Mouse (Mus musculus) spleen, postnatal 14 days (tissue): ENCODE data around the gene Hist1h4k.

Source experiments
- DNase-seq, 2 experiments: peaks; one replicate each; pipeline ENCODE4 v3.0.0; 2021 to 2022; ENCODE audit warnings: low spot score in 2 of 2

The Hist1h4k gene

GRCm38 (mm10) chr13:21718381-21719080, 31.8 kb downstream of the Hist1h4k start:
- DNase-seq: no peak

- peak; percentile 75 to 77 for DNase-seq
Measured at GRCm38 (mm10) chr13:21717397-21718357, 32.6 kb downstream of the Hist1h4k start, which contains the start of gene Hist1h3h. TSS of gene Hist1h3h (plus strand) at chr13:21717659.

DNA sequence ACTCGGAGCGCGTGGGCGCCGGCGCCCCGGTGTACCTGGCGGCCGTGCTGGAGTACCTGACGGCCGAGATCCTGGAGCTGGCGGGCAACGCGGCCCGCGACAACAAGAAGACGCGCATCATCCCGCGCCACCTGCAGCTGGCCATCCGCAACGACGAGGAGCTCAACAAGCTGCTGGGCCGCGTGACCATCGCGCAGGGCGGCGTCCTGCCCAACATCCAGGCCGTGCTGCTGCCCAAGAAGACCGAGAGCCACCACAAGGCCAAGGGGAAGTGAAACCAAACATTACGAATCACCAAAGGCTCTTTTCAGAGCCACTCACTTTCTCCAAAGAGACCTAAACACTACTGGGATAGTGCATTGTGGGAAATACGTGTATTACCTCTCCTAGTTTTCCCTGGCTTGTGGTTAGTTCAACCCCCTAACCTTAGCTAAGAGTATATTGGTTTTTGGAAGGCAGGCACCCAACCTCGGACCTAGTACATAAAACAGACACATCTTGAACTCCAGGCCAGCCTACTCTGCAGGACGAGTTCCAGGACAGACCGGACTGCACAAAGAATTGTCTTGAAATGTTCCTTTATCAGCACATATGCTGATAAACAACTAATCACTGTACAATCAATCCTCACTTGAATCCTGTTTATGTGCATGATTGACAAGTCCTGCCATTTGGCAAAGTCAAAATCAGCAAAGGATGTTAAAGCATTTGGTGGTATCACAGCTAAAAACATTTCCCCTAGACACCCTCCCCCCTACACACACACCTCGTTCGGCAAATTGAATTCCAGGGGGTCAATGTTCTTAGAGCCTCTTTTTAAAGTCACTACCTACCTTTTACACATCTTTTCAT, 33.5 kb downstream of the Hist1h4k start:
- DNase-seq: peak in 1 of 2 experiments; percentile 25

- DNase-seq: peak; percentile 68 to 72
Measured at GRCm38 (mm10) chr13:21715864-21716539, 34.3 kb downstream of the Hist1h4k start, which contains the start of the genes Hist1h2bl and Hist1h2ai. TSS of gene Hist1h2bl (minus strand) at chr13:21716143. TSS of gene Hist1h2ai (plus strand) at chr13:21716422.

DNA sequence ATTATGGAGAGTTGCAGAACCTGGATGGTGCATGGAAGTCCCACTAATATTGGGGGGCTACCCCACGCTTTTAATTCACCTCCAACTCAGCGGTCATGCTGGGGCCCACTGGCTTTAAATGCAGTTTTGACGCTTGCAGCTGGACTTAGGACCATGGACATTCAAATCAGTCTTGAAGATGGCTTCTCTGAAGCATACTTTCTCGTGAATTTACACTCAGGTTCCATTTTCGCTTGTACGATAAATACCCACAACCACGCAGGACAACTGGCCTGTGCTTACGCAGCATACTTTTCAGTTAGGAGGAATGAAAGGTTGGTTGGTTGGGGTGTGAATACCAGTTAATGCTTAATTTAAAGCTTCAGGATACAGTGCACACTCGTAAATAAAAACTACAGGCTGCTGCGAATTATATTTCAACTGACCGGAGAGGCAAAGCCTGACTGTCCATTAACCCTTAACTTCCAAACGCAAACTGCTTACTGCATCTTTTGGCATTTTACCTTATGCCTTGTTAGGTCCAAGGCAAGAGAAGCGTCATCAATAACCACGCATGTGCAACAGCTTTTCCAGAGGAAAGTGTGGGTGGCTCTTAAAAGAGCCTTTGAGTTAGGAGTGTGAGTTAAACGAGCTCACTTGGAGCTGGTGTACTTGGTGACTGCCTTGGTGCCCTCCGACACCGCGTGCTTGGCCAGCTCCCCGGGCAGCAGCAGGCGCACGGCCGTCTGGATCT, 35.0 kb downstream of the Hist1h4k start:
- peak in 1 of 2 experiments; percentile 18 for DNase-seq

DNA sequence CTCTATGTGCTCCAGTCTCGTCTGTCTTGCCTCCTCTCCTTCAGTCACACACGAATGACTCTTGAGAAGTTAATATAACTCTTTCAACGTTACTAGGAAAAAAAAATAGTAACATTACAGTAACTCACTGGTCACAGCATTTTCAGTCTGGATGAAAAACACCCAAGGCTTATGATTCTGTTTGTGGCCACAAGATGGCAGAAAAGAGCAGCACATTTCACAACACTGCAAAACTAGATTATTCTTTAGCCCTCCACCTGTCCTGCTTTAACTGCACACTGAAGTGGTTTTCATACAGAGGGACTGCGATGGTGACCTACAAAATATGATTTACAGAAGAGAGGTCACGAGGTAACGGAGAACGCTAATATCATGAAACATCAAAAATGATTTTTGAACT, 35.6 kb downstream of the Hist1h4k start:
- peak; percentile 40 to 61 for DNase-seq

GRCm38 (mm10) chr13:21711698-21712097, 38.6 kb downstream of the Hist1h4k start:
- DNase-seq: no peak

GRCm38 (mm10) chr13:21710821-21711525, 39.3 kb downstream of the Hist1h4k start:
- peak; percentile 61 to 73 for DNase-seq

DNA sequence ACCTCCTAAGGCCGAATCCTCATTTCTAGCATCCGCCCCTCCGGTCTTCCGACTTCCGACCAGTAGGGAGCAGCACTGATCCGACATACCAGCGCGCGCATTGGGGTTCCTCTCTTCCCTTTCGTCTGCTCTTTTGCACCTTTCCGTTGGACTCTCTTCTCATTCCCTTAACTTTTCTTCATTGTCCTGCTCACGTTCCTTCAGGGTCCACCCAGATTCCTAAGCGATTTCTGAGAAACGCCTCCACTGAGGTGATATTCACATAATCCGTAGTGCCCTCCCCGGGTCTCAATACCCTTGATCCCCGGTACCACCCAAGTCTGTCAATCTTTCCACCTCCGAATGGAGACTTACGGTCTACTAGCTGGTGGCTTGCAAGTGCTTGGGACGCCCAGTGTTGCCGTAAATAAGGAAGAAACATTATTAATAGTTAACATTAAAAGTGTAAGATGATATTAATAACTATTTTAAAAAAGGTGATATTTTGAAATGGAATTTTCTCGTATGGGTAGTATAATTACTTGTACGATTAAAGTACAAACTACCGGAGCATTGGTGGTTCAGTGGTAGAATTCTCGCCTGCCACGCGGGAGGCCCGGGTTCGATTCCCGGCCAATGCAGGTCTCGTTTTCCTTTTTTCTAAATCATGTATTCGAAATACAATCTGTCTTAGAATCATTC, 40.1 kb downstream of the Hist1h4k start:
- DNase-seq: peak; percentile 79 to 86

DNA sequence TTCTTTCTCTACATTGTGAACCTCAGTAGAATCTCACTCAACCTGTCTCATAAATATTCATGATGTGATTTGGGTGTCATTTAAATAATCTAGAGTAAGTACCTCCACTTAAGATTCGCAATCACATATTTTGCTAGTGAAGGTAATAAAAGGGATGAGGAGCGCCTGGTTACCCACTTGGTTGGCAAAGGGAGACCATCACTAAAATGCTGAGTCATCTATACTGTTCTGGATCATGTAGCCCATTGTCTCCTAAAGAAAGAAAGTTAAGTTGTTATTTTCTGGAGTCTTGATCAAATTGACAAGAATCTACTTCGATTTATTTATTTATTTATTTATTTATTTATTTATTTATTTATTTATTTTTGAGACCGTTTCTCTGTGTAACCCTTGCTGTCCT, 43.6 kb downstream of the Hist1h4k start:
- DNase-seq: no peak
